Mouse (Mus musculus) testis, adult 10 weeks (tissue): ENCODE results near the gene Mcpt8. TPM values are rescaled to one million over a fixed set of nuclear protein-coding genes. Genes with fewer than 3 reads are reported as not detected.

Experiments used
- polyA plus RNA-seq: library from polyadenylated mRNA; stranded (reverse); fragments of 350-450 nt; fragmentation: Illumina TruSeq; extraction: RNeasy Lipid Tissue Mini Kit (QIAGEN cat#74804); gene quantifications from one replicate; pipeline ENCODE4 v1.2.3, GENCODE M21; 2014; ENCODE audit warnings: low read depth, low replicate concordance

Mcpt8 gene
- polyA plus RNA-seq, result not detected

DNA sequence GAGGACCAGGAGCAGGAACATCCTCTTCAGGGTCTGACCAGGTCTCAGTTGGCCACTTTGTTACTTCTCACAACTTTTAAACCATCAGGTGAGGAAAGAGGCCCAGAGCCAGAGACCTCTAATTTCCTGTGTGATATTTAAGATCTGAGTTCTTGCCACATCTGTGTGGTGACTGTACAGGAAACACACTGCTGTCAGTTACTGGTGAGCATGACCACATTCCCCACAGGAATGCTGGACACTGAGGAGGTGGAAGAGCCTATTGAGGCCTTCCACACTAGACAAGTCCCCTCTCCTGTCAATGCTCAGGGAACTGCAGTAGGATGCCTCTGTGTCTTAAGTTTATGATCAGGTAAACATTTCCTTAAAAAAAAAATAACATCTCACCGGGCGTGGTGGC is at the start of gene Mcpt8:
Gene Mcpt8, minus strand, starts transcription at position 107 of the 400 bp plus-strand sequence.

DNA sequence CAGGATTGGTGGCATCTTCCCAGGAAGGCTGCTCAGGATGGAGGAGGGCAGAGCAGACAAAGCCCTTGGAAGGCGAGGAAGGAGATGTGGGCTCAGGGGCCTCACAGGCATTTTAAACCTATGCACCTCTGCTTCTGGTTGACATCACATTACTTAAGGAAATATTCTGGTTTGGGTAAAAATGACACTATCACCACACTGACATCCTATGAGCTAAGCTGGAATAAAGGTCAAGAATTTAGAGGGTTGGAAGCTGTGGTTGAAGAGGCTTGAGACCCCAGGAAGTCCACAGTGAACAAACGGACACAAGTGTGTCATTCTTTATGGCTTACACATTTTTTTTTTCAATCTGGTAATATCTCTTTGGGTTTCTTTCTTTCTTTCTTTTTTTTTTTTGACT is 47.4 kb upstream of the Mcpt8 start, which contains the start of gene Gzmd:
Gene Gzmd, minus strand, starts transcription at position 101 of the 400 bp plus-strand sequence.

DNA sequence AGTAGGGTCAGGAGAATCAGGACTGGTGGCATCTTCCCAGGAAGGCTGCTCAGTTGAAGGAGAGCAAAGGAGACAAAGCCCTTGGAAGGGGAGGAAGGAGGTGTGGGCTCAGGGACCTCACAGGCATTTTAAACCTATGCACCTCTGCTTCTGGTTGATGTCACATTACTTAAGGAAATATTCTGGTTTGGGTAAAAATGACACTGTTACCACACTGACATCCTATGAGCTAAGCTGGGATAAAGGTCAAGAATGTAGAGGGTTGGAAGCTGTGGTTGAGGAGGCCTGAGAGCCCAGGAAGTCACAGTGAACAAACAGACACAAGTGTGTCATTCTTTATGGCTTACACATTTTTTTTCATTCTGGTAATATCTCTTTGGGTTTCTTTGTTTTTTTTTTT is 35.5 kb upstream of the Mcpt8 start, which contains the start of gene Gzme:
Gene Gzme, minus strand, starts transcription at position 101 of the 400 bp plus-strand sequence.

DNA sequence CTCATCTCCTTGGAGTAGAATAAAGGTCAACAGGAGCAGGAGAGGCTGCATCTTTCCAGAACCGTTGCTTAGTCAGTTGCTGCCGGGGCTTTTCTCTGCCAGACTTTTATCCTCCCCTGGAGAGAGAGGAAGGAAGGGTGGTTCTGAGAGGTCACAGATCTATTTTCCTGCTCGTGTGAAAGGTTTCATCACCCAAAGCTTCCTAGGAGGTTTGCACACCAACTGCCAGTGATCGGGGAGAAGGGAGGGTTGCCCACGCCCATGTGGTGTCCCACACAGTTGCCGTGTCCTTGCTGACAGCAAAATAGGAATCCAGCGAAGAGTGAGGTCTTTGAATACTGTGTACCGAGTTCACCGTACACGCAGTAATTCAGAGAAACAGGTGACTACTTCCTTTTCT is 17.3 kb upstream of the Mcpt8 start, which contains the start of gene Ctsg:
Gene Ctsg, minus strand, starts transcription at position 189 of the 400 bp plus-strand sequence.

DNA sequence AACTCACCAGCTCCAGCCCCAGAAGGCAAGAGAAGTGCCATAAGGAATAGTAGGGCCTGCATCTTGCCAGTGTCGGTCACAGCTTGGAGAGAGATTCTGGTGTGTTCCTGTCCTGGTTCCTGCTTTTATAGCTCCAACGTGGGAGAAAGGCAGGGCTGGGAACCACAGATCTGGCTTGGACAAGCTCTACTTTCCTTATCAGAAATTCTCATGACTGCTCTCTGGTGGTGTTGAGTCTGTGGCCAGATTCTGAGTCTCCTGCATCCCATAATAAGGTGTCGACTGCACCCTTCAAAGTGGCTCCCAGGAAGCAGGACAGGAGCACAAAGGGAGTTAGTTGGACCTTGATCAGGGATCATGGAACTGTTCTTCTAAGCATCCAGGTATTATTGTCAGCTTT is 22.9 kb downstream of the Mcpt8 start, which contains the start of gene Mcpt4:
Gene Mcpt4, minus strand, starts transcription at position 101 of the 400 bp plus-strand sequence.

DNA sequence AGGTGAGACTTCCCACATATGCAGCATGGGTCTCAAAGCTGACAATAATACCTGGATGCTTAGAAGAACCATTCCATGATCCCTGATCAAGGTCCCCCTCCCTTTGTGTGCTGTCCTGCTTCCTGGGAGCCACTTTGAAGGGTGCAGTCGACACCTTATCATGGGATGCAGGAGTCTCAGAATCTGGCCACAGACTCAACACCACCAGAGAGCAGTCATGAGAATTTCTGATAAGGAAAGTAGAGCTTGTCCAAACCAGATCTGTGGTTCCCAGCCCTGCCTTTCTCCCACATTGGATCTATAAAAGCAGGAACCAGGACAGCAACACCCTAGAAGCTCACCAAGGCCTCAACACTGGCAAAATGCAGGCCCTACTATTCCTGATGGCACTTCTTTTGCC is 43.3 kb downstream of the Mcpt8 start, which contains the start of gene Mcpt2:
Gene Mcpt2, plus strand, starts transcription at position 250 of the 400 bp plus-strand sequence.

Other genes starting within 250 kb of the Mcpt8 start
- 0.03 TPM for gene Nynrin, start 231.3 kb downstream of the Mcpt8 start, polyA plus RNA-seq
- 0.38 TPM for gene Cbln3, start 200.9 kb downstream of the Mcpt8 start, polyA plus RNA-seq
- 2.2 TPM for gene Khnyn, start 200.3 kb downstream of the Mcpt8 start, polyA plus RNA-seq
- 15.9 TPM for gene Sdr39u1, start 185.0 kb downstream of the Mcpt8 start, polyA plus RNA-seq
- not detected for gene Cma1, start 140.6 kb downstream of the Mcpt8 start, polyA plus RNA-seq
- not detected for gene Cma2, start 134.3 kb downstream of the Mcpt8 start, polyA plus RNA-seq
- gene Mcpt1, start 67.3 kb downstream of the Mcpt8 start, polyA plus RNA-seq, result not detected
- not detected for gene Mcpt9, start 54.8 kb downstream of the Mcpt8 start, polyA plus RNA-seq
- not detected for gene Mcpt2, start 43.2 kb downstream of the Mcpt8 start, polyA plus RNA-seq
- gene Mcpt4, start 23.0 kb downstream of the Mcpt8 start, polyA plus RNA-seq, result 0.25 TPM
- gene Ctsg, start 17.3 kb upstream of the Mcpt8 start, polyA plus RNA-seq, result not detected
- gene Gzme, start 35.4 kb upstream of the Mcpt8 start, polyA plus RNA-seq, result not detected
- not detected for gene Gzmd, start 47.3 kb upstream of the Mcpt8 start, polyA plus RNA-seq
- not detected for gene Gzmg, start 74.3 kb upstream of the Mcpt8 start, polyA plus RNA-seq
- gene Gzmn, start 89.3 kb upstream of the Mcpt8 start, polyA plus RNA-seq, result 39.5 TPM
- gene Gzmf, start 126.1 kb upstream of the Mcpt8 start, polyA plus RNA-seq, result not detected
- gene Gzmc, start 149.4 kb upstream of the Mcpt8 start, polyA plus RNA-seq, result not detected
- not detected for gene Gzmb, start 177.0 kb upstream of the Mcpt8 start, polyA plus RNA-seq